Mouse (Mus musculus) C2C12 (cell line): ENCODE measurements around the gene Gfy.

Experiments
- CTCF ChIP-seq: IDR thresholded peaks from one replicate; pipeline ENCODE4 v1.5.1; 2011; ENCODE audit not compliant: control insufficient read depth, insufficient read depth, insufficient read length
- MAX ChIP-seq: IDR thresholded peaks from one replicate; pipeline ENCODE4 v1.6.1; 2011; ENCODE audit warnings: mild to moderate bottlenecking, control low read depth
- MYOD1 ChIP-seq: IDR thresholded peaks from one replicate; pipeline ENCODE4 v1.6.1; 2011; ENCODE audit warnings: low read depth; ENCODE audit not compliant: control insufficient read depth, insufficient read length
- MYOG ChIP-seq: IDR thresholded peaks from one replicate; pipeline ENCODE4 v1.6.1; 2011; ENCODE audit not compliant: control insufficient read depth, insufficient read length; ENCODE audit errors: extremely low read depth

GRCm38 (mm10) chr7:45160316-45160800 is 19.0 kb downstream of the Gfy start:
- TF ChIP-seq CTCF = no peak
- TF ChIP-seq MAX = no peak
- no peak for TF ChIP-seq MYOD1
- no peak for TF ChIP-seq MYOG
